Mouse (Mus musculus): Measurements from ENCODE around the gene Scaf4.

Gene Scaf4

DNA sequence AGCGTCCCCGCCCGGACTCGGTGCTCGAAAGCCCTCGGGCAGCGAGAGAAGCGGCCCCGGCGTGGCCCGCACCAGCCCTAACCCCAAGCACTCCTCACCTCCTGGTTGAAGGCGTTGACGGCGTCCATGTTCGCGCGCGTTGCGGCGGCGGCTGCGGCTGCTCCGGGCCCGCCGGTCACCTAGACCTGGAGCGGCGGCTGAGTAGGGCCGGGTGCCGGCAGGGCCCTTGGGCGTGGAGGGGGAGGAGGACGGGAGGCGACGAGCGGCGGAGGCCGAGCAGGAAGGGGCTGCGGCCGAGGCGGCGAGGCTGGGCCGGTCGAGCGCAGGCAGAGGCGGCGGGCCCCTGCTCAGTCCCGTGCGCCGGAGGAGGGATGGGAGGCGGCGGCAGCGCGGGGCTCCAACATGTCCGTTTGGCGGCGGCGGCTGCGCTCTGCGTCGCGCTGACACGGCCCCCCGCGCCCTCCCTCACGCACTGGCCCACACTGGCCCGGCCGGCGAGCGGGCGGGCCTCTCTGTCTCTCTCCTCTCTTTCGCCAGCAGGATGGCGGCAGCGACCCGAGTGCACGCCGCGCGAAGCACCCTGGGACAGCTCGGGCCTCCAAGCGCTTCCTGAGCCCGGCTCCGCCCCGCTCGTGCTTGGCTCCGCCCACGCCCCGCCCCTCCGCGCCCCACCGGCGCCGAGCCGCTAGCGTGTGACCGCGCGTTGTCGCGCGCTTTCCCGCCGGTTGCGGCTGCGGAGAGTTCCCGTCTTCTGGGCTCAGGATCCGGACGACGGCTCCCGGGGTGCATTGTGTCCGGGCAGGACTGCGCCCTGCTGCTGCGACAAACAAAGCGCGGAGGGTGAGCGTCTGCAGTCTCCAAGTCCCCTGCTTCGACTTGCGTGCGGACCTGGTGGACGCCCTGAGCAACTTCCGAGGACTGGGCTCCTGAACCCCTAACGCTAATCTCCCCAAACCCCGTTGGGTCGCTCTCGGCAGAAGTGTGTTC is at the start of gene Scaf4:
Gene Scaf4, minus strand, starts transcription at position 599 of the 987 bp plus-strand sequence.
- DNase-seq = peak; percentile 95 to 96

DNA sequence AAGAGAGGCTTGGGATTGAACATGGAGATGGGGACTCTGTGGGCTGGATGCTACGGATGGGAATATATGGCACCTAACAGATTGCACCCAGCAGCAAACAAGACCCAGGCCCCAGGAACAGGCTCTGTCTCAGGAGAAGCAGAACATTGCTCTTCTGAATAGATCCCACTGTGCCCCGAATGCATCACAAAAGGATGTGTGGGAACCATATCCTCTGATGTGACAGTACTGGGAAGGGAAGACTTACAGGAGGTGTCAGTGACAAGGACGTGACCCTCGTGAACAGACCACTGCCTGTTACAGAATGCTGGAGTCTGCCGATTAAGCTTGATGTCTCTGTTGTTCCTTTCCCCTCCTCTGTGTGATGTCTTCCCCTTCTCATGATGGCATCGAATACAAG is 48.2 kb upstream of the Scaf4 start:
- no peak for DNase-seq

- no peak for DNase-seq
Measured at GRCm38 (mm10) chr16:90330979-90331378, 46.7 kb upstream of the Scaf4 start.

- no peak for DNase-seq
Measured at GRCm38 (mm10) chr16:90329511-90329910, 45.2 kb upstream of the Scaf4 start.

DNA sequence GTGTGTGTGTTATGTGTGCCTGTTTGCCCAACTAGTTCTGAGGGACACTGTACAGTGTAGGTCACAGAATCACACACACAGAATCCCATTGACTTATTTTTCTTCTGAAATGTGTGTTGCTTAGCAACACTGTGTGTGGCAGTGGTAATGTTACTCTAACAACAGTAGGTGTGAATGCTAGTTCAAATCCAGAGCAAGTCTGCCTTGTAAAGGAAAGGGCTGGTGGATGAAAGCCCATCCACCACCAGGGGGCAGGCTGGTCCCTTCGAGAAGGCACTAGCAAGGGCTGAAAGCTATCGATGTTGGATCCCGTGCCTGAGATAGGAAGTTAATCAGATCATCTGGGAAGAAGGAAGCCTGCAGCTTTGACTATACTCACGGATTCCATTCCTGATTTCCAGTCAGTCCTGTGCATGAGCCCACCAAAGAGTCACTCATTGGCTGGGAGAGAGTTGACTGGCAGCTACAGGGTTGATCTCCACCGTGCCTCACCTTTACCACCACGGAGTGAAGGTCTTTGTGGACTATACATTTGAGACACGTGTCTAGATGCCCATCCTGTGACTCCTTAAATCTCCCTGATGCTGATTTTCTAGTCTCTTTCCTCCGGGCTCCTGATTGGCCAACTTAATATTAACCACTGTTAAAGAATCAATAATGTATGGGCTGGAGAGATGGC is 38.7 kb upstream of the Scaf4 start:
- DNase-seq = peak; percentile 79 to 81

- no peak for DNase-seq
Measured at GRCm38 (mm10) chr16:90319321-90319720, 35.0 kb upstream of the Scaf4 start.

- no peak for DNase-seq
Measured at GRCm38 (mm10) chr16:90318372-90318926, 34.1 kb upstream of the Scaf4 start.

GRCm38 (mm10) chr16:90317777-90318176 is 33.5 kb upstream of the Scaf4 start:
- no peak for DNase-seq

DNA sequence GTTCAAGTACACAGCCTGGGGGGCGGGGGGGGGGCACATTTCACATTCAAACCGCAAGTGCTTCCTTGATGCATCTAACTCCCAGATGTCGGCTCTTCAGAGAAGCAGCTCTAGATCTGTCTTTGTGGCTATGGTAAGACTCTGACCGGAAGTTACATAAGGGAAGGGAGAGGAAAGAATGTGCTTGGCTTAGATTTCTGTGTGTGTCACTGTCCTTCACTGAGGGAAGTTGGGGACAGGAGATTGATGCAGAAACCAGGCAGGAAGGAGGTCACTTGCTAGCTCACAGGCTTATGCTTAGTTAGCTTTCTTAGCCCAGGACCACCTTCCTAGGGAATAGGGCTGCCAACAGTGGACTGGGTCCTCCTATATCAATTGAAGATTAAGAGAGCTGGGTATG is 31.6 kb upstream of the Scaf4 start:
- no peak for DNase-seq

DNA sequence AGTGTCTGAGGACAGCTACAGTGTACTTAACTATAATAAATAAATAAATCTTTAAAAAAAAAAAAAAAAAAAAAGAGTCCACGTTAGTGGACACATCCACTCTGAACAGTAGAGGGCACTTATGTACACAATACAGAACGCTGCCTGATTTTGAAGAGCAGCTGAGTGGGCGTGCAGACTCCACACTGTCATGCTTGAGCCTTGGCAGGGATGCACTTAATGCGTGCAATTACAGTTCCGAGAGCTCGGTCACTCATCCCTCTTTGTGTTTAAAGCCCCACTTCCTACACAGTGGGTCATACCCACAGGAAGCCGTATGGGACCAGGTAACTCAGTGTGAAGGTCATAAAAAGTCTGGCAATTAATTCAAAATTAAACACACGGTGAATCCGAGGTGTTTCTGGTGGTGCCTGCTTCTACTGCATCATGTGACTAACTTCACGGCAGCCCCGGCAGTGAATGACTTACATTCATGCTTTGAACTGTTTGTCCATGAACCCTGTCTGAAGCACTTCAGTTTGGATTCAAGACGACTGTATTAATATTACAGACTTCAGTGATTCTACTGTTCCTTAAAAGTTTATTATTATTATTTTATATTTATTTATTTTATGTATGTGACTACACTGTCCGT is 28.3 kb upstream of the Scaf4 start:
- DNase-seq = peak in 1 of 2 experiments; percentile 12

GRCm38 (mm10) chr16:90310488-90311135 is 26.3 kb upstream of the Scaf4 start:
- DNase-seq = no peak

- no peak for DNase-seq
Measured at GRCm38 (mm10) chr16:90309784-90310183, 25.5 kb upstream of the Scaf4 start.

DNA sequence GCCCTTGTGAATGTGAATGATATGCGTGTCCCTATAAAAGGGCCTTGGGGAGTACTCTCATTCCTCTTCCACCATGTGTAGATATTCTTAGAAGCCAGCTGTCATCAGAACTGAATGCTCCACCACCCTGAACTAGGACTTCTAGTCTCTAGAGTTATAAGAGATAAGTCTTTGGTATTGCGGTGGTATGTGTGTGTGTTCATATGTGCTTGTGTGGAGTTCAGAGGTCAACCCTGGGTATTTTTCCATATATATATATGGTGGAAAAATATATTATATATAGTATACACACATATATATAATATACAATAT is 19.6 kb upstream of the Scaf4 start:
- no peak for DNase-seq

- no peak for DNase-seq
Measured at GRCm38 (mm10) chr16:90303286-90303987, 19.1 kb upstream of the Scaf4 start.

- DNase-seq = no peak
Measured at GRCm38 (mm10) chr16:90301706-90302105, 17.4 kb upstream of the Scaf4 start.

DNA sequence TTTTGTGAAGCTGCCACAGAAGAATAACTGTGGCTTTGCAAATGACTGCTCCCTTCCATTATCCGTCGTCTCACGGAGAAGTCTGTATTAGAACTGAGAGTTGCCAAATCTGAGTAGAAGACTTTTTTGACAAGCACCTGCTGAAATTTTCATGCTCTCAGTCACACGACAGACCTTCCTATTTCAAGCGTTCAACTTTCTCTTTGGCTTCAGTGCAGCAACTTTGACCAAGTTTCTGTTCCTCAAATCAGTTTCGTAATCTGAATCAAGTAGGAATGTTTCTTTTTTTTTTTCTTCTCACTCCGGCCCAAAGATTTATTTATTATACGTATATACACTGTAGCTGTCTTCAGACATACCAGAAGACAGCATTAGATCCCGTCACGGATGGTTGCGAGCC is 16.6 kb upstream of the Scaf4 start:
- DNase-seq = no peak

DNA sequence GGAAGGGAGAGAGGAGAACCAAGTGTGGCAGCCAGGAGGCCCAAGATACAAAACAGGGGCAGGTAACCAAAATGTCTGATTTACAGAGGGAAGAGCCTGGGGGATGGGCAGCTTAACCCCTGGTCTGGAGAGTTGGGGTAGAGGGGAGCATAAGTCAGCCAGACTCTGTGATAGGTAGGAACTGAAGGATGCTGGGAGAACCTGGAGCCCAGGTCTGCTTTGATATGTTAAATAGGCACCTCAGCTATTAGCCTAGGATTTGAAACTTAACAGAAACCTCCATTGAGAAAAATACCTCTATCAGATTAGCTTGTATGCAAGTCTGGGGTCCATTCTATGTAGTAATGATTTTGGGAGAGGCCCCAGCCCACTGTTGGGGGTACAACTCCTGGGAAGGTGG is 15.3 kb upstream of the Scaf4 start:
- DNase-seq = no peak

- no peak for DNase-seq
Measured at GRCm38 (mm10) chr16:90298426-90299300, 14.4 kb upstream of the Scaf4 start.

DNA sequence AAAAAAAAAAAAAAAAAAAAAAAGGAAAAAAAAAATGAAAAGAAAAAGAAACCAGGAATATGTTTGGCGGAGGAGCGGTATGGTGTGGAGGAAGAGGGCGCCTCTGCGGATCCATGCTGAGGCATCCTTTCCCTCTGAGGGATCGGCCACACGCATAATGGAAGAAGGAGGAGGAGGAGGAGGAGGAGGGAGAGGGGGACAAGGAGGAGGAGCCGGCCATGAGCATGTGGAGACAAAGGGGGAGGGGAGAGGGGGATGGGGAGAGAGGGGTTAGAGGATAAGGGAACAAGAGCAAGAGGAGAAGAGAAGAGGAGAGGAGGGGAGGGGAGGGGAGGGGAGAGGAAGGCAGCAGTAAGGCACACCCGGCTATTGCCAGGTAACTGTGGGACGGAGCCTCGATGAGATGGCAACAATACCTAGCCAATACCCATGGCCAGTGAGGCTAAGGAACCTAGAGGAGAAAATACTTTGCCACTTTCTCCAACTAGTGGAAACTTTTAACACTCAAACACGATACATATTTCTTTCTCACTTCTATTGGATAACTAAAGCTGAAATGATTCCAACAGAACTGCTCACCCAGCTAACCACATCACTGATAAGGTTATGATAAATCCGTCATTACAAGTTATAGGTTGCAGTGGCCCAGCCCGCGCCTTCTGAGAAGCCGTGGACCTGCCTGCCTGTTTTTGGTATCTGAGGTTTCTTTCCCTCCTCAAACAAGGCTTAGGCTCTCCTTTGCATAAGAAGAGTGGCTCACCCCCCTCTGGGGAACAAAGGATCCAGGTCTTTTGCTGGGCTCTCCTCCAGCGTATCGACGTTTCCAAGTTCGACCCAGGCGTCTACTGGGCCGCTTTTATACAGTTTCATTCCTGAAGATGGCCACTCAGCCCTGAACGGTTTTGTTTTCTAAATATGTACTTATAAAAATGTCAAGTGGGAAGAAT is 13.4 kb upstream of the Scaf4 start:
- no peak for DNase-seq

DNA sequence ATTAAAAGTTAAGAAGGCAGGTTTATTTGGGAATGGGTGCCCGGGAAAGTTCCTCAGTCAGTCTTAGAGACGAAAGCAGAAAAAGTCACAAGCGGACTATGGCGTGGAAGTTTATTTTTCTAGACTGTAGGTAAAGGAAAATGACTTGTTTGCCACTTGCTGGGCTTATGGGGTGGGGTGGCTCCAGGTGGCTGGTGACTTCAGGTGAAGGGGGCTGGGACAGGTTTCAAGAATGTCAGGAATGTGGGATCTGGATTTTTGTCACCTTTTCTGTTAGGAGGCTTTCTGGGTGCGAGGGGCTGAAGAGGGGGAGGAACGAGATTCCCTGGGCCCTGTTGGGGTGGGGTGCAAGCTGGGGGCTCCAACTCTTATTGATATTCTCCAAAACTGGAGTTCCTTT is 7.4 kb upstream of the Scaf4 start:
- no peak for DNase-seq
